Mouse (Mus musculus) lung, adult 2 months (tissue): Measurements from ENCODE around the gene Nenf.

Source experiments
- CTCF ChIP-seq: fragments of 200-500 bp; IDR thresholded peaks from 2 replicates; pipeline ENCODE4 v1.5.1; 2011; ENCODE audit warnings: mild to moderate bottlenecking, low read length, control low read depth; ENCODE audit not compliant: insufficient read depth
- POLR2A ChIP-seq: fragments of 200-500 bp; IDR thresholded peaks from 2 replicates; pipeline ENCODE4 v1.6.1; 2011; ENCODE audit warnings: low read depth, mild to moderate bottlenecking, control low read depth, low read length, borderline replicate concordance; ENCODE audit errors: extremely low read depth

- no peak for TF ChIP-seq CTCF
- no peak for TF ChIP-seq POLR2A
Observed at GRCm38 (mm10) chr1:191339876-191340275, 21.9 kb upstream of the Nenf start.
